Mouse (Mus musculus) neural tube, embryonic 11.5 days (tissue): Measurements from ENCODE around the gene Gpr31b. TPM values are rescaled to one million over a fixed set of nuclear protein-coding genes. Genes with fewer than 3 reads are reported as not detected.
"Not testable (repeated sequence)": the region's sequence is repeated elsewhere in the genome, so short reads cannot be mapped to it uniquely, and the experiment has no call there.

Source experiments
- ATAC-seq: fragments of 200-750 bp; cut with Nextera tagmentation; 2 replicates; pipeline ENCODE4 v1.8.0; 2017; ENCODE audit warnings: moderate number of reproducible peaks, mild to moderate bottlenecking, moderate TSS enrichment, moderate library complexity; ENCODE audit not compliant: insufficient read depth, low FRiP score, low TSS enrichment
- DNase-seq: peaks from one replicate; pipeline ENCODE4 v3.0.0-alpha.2; 2015; ENCODE audit warnings: low spot score
- H3K27ac ChIP-seq: fragments of 300-500 bp; sonication (generic); 2 replicates; pipeline ENCODE4 v1.5.1; 2014; ENCODE audit warnings: low read depth, mild to moderate bottlenecking, low read length
- H3K27me3 ChIP-seq: fragments of 300-500 bp; sonication (generic); 2 replicates; pipeline ENCODE4 v1.6.1; 2014; ENCODE audit warnings: mild to moderate bottlenecking, low read length, mixed read lengths; ENCODE audit not compliant: control insufficient read depth, insufficient read depth
- H3K36me3 ChIP-seq: fragments of 300-500 bp; sonication (generic); 2 replicates; pipeline ENCODE4 v1.6.1; 2014; ENCODE audit warnings: mild to moderate bottlenecking, low read length, moderate library complexity, mixed read lengths; ENCODE audit not compliant: control insufficient read depth, insufficient read depth
- H3K4me1 ChIP-seq: fragments of 300-500 bp; sonication (generic); 2 replicates; pipeline ENCODE4 v1.6.1; 2014; ENCODE audit warnings: low read length, mixed read lengths; ENCODE audit not compliant: control insufficient read depth, insufficient read depth
- H3K4me2 ChIP-seq: fragments of 300-500 bp; sonication (generic); 2 replicates; pipeline ENCODE4 v1.6.1; 2014; ENCODE audit warnings: low read depth, mild to moderate bottlenecking, moderate library complexity
- H3K4me3 ChIP-seq: fragments of 300-500 bp; sonication (generic); 2 replicates; pipeline ENCODE4 v1.5.1; 2014; ENCODE audit warnings: low read depth, low read length
- H3K9ac ChIP-seq: fragments of 300-500 bp; sonication (generic); 2 replicates; pipeline ENCODE4 v1.6.1; 2014; ENCODE audit warnings: mild to moderate bottlenecking, low read length
- H3K9me3 ChIP-seq: fragments of 300-500 bp; sonication (generic); 2 replicates; pipeline ENCODE4 v1.6.1; 2016; ENCODE audit warnings: low read length; ENCODE audit not compliant: control insufficient read depth
- WGBS: fragments of 180-500 bp; shearing (Covaris S2); extraction: QIAGEN DNeasy Blood & Tissue Kit; methylation state at CpG from one replicate; pipeline ENCODE4 v1.1.7; 2014; 5-methylcytosine and 5-hydroxymethylcytosine counted together
- polyA plus RNA-seq: library from polyadenylated mRNA; unstranded; fragments of >200 nt; fragmentation: Nextera tagmentation; extraction: Ambion mirVana; gene quantifications from 2 replicates; pipeline ENCODE4 v1.2.1, GENCODE M21; 2014

The Gpr31b gene
- polyA plus RNA-seq, 1 experiment from 2014 or later, result not detected

- 79% methylated on average over 2 of the region's 2 CpGs for WGBS
- not testable (repeated sequence) for H3K9me3 ChIP-seq, H3K4me3 ChIP-seq, DNase-seq, H3K4me2 ChIP-seq, H3K27ac ChIP-seq, H3K36me3 ChIP-seq, H3K27me3 ChIP-seq, H3K4me1 ChIP-seq, H3K9ac ChIP-seq, ATAC-seq
These were observed 47.7 kb downstream of the Gpr31b start for GRCm38 (mm10) chr17:13004436-13004835.

DNA sequence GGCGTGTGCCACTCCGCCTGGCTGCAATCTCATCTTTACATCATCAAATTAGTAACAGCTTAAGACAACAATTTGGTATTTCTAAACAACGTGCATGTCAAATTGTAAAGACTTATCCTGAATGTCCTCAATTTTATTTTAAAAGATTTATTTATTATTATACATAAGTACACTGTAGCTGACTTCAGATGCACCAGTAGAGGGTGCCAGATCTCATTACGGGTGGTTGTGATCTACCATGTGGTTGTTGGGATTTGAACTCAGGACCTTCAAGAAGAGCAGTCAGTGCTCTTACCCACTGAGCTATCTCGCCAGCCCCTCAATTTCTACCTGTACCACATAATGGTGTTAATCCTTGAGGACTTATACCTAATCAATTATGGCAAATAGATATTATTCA lies 49.9 kb downstream of the Gpr31b start:
- H3K36me3 ChIP-seq, H3K4me2 ChIP-seq, DNase-seq, H3K27me3 ChIP-seq, ATAC-seq, H3K9me3 ChIP-seq, H3K4me1 ChIP-seq, H3K4me3 ChIP-seq, H3K27ac ChIP-seq, H3K9ac ChIP-seq: not testable (repeated sequence)
- WGBS, result 94% methylated on average over 5 of the region's 5 CpGs

Other genes with a start within 250 kb of the Gpr31b start
- gene Mas1, start 184.2 kb downstream of the Gpr31b start, polyA plus RNA-seq, result 0.19 and 0.28 TPM in 2 replicates
- not detected in 2 replicates for gene Mrgprh, start 176.3 kb downstream of the Gpr31b start, polyA plus RNA-seq
- 1.2 and 2.9 TPM in 2 replicates for gene Pnldc1, start 142.1 kb downstream of the Gpr31b start, polyA plus RNA-seq
- 530 and 560 TPM in 2 replicates for gene Tcp1, start 136.6 kb downstream of the Gpr31b start, polyA plus RNA-seq
- 159 TPM in 2 replicates for gene Mrpl18, start 136.0 kb downstream of the Gpr31b start, polyA plus RNA-seq
- 0.42 and 1.0 TPM in 2 replicates for gene Acat3, start 111.7 kb downstream of the Gpr31b start, polyA plus RNA-seq
- 332 and 361 TPM in 2 replicates for gene Acat2, start 91.5 kb downstream of the Gpr31b start, polyA plus RNA-seq
- gene Wtap, start 58.1 kb downstream of the Gpr31b start, polyA plus RNA-seq, result 137 and 141 TPM in 2 replicates
- gene Sod2, start 45.5 kb downstream of the Gpr31b start, polyA plus RNA-seq, result 114 and 116 TPM in 2 replicates
- 0.16 TPM in 1 of 2 replicates, not detected in the other for gene Tcp10b, start 8.8 kb upstream of the Gpr31b start, polyA plus RNA-seq
- gene Unc93a, start 79.5 kb upstream of the Gpr31b start, polyA plus RNA-seq, result not detected in 2 replicates
- gene Smok2a, start 168.9 kb upstream of the Gpr31b start, polyA plus RNA-seq, result not detected in 2 replicates
- not detected in 2 replicates for gene Smok2b, start 178.0 kb upstream of the Gpr31b start, polyA plus RNA-seq